Mouse (Mus musculus): ENCODE data around the gene Nr4a1. TPM values are rescaled to one million over a fixed set of nuclear protein-coding genes. Genes with fewer than 3 reads are reported as not detected.

The Nr4a1 gene
- polyA plus RNA-seq, 1 experiment from 2014 or later: 8.8 TPM

- 29% methylated on average over 11 of the region's 11 CpGs for WGBS
- Histone ChIP-seq H3K27ac (ENCODE audit: low read depth) (peak overlapping the region; percentile 88), H3K9ac (no peak overlapping the region; the same call in 1 of the 2 replicates), H3K9me3 (ENCODE audit: low read depth, low read length) (no peaks in the 10 kb centered on the region), H3K36me3 (ENCODE audit: insufficient read depth) (peaks cover 39% of the 10 kb centered on the region), H3K4me3 (ENCODE audit: low read depth, low read length) (no peak overlapping the region), H3K4me2 (no peak overlapping the region), H3K27me3 (ENCODE audit: insufficient read depth, low read length) (0 out of 2 replicates have a peak, but pooled peaks cover 3% of the 10 kb centered on the region), H3K4me1 (ENCODE audit: insufficient read depth) (peaks cover 6% of the 10 kb centered on the region; the same call in 1 of the 2 replicates)
- DNase-seq: peak; percentile 69
- peak; percentile 36; the same call in 1 of the 2 replicates for ATAC-seq (ENCODE audit: insufficient read depth)
- TF ChIP-seq CTCF (IDR thresholded peaks at IDR 0.05; ENCODE audit: low read depth): 0 out of 2 replicates have a peak, but pooled peaks have one; percentile 7
Observed at GRCm38 (mm10) chr15:101233641-101234275, 20.3 kb upstream of the Nr4a1 start.

DNA sequence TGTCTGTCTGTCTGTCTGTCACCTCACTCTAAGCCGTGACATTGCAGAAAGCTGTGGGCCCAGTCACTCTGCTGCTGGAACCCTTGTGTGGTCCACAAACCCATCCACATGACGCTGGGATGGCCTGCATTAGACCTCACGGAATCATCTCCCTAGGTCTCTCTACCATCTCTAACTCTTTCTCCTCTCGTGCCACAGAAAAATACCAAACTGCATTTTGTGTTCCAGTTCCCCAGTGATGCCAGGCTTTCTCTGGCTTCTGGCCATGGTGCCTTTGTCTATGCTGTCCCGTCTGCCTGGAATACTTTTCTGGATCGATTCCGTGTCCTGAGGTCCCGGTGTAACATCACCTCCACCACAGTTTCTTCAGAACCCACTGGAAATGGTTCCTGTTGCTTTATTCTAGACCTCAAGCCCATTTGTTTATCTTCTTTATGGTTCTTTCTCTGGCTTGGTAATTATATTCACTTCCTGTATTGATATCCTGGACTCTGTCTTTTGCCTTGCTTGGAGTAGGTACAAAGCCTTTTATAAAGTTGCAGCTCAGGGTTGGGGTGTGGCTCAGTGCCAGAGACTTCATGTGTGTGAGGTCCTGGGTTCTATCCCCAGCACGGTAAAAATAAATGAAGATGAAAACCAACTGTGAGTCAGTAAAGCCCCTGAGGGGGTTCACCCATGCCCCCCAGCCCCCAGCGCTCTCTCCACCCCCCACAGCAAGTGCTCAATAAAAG lies 19.3 kb upstream of the Nr4a1 start:
- peaks cover 6% of the 10 kb centered on the region; the same call in 1 of the 2 replicates for H3K4me1 ChIP-seq (ENCODE audit: insufficient read depth)
- no peak for DNase-seq
- peaks cover 29% of the 10 kb centered on the region for H3K36me3 ChIP-seq (ENCODE audit: insufficient read depth)
- peak overlapping the region; percentile 86 for H3K27ac ChIP-seq (ENCODE audit: low read depth)
- 0 out of 2 replicates have a peak, but pooled peaks cover 3% of the 10 kb centered on the region for H3K27me3 ChIP-seq (ENCODE audit: insufficient read depth, low read length)
- no peak for ATAC-seq (ENCODE audit: insufficient read depth)
- H3K4me2 ChIP-seq: no peak overlapping the region
- 51% methylated on average over 10 of the region's 10 CpGs for WGBS
- no peaks in the 10 kb centered on the region for H3K9me3 ChIP-seq (ENCODE audit: low read depth, low read length)
- no peak overlapping the region for H3K4me3 ChIP-seq (ENCODE audit: low read depth, low read length)
- H3K9ac ChIP-seq: no peak overlapping the region
- no peak for TF ChIP-seq CTCF (IDR thresholded peaks at IDR 0.05; ENCODE audit: low read depth)

GRCm38 (mm10) chr15:101235342-101235698 lies 18.7 kb upstream of the Nr4a1 start:
- Histone ChIP-seq H3K4me1 (ENCODE audit: insufficient read depth) (peaks cover 6% of the 10 kb centered on the region; the same call in 1 of the 2 replicates), H3K9ac (no peak overlapping the region), H3K4me2 (peak overlapping the region; percentile 45), H3K9me3 (ENCODE audit: low read depth, low read length) (no peaks in the 10 kb centered on the region), H3K36me3 (ENCODE audit: insufficient read depth) (peaks cover 24% of the 10 kb centered on the region), H3K4me3 (ENCODE audit: low read depth, low read length) (no peak overlapping the region), H3K27me3 (ENCODE audit: insufficient read depth, low read length) (0 out of 2 replicates have a peak, but pooled peaks cover 3% of the 10 kb centered on the region), H3K27ac (ENCODE audit: low read depth) (peak overlapping the region; percentile 86)
- 30% methylated on average over 5 of the region's 5 CpGs for WGBS
- ATAC-seq (ENCODE audit: insufficient read depth) (no peak), DNase-seq (no peak)
- TF ChIP-seq CTCF (IDR thresholded peaks at IDR 0.05; ENCODE audit: low read depth): no peak

GRCm38 (mm10) chr15:101235728-101236327 lies 18.2 kb upstream of the Nr4a1 start:
- ATAC-seq (ENCODE audit: insufficient read depth): peak; percentile 32
- WGBS: 14% methylated on average over 12 of the region's 12 CpGs
- peaks cover 6% of the 10 kb centered on the region; the same call in 1 of the 2 replicates for H3K4me1 ChIP-seq (ENCODE audit: insufficient read depth)
- H3K4me3 ChIP-seq (ENCODE audit: low read depth, low read length): no peak overlapping the region
- H3K27me3 ChIP-seq (ENCODE audit: insufficient read depth, low read length): 0 out of 2 replicates have a peak, but pooled peaks cover 3% of the 10 kb centered on the region
- no peaks in the 10 kb centered on the region for H3K9me3 ChIP-seq (ENCODE audit: low read depth, low read length)
- H3K27ac ChIP-seq (ENCODE audit: low read depth): peak overlapping the region; percentile 86
- H3K9ac ChIP-seq: peak overlapping the region; percentile 23; the same call in 1 of the 2 replicates
- H3K4me2 ChIP-seq: peak overlapping the region; percentile 45
- peak; percentile 41 for DNase-seq
- no peak for TF ChIP-seq CTCF (IDR thresholded peaks at IDR 0.05; ENCODE audit: low read depth)
- H3K36me3 ChIP-seq (ENCODE audit: insufficient read depth): peaks cover 18% of the 10 kb centered on the region

DNA sequence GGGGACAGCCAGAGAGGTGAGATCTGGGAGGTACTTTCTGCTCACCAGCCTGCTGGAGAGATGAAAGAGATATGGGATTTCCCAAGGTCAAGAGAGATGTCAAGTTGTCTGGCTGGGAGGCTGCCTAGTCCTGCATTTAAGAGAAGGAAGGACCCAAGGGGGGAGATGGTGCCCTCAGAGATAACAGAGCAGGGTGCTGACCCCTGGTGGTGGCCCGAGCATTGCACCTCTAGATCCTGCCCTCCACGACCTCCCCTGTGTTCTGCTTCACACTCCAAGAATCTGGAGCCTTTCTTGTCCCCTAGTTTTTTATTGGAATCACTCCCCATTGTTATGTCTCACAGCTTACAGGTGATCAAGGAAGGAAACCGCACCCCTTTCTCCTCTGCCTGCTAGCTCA lies 17.2 kb upstream of the Nr4a1 start:
- 0 out of 2 replicates have a peak, but pooled peaks cover 3% of the 10 kb centered on the region for H3K27me3 ChIP-seq (ENCODE audit: insufficient read depth, low read length)
- WGBS: 13% methylated on average over 3 of the region's 3 CpGs
- no peak overlapping the region for H3K9ac ChIP-seq
- DNase-seq: peak; percentile 83
- ATAC-seq (ENCODE audit: insufficient read depth): no peak
- no peak overlapping the region for H3K4me2 ChIP-seq
- H3K4me1 ChIP-seq (ENCODE audit: insufficient read depth): peaks cover 6% of the 10 kb centered on the region; the same call in 1 of the 2 replicates
- H3K36me3 ChIP-seq (ENCODE audit: insufficient read depth): peaks cover 8% of the 10 kb centered on the region; the same call in 1 of the 2 replicates
- H3K27ac ChIP-seq (ENCODE audit: low read depth): no peak overlapping the region
- H3K4me3 ChIP-seq (ENCODE audit: low read depth, low read length): no peak overlapping the region
- peak; percentile 86 for TF ChIP-seq CTCF (IDR thresholded peaks at IDR 0.05; ENCODE audit: low read depth)
- H3K9me3 ChIP-seq (ENCODE audit: low read depth, low read length): no peaks in the 10 kb centered on the region

DNA sequence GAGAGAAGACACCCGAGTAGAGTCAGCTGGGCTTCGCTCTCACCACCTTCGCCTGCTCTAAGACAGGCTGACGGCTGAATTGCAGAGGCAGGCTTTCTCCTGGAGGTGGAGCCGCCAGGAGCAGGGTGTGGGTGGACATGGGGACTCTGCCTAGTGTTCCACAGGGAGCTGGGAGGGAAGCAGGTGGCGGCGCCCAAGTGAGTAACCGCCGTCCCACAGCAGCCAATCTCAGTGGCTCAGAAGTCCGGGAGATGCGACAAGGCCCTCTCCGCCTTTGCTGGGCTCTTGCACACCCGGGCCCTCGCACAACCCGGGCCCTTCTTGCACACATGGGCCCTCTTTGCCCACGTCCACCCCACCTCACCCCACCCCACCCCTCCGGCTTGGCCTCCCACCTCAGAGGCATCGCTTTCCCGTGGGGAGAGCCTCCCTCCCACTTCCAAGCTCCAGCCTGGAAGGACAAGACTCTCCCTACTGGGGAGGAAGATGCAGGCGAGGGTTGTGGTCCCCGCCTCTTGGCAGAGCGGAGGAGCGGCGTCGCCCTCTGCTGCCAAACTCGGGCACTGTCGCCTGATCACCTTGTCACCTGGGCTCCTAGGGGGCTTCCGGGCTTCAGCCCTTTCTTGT lies 15.1 kb upstream of the Nr4a1 start:
- Histone ChIP-seq H3K27me3 (ENCODE audit: insufficient read depth, low read length) (0 out of 2 replicates have a peak, but pooled peaks cover 3% of the 10 kb centered on the region), H3K27ac (ENCODE audit: low read depth) (no peak overlapping the region), H3K9me3 (ENCODE audit: low read depth, low read length) (no peaks in the 10 kb centered on the region), H3K4me2 (peak overlapping the region; percentile 58), H3K4me1 (ENCODE audit: insufficient read depth) (peaks cover 4% of the 10 kb centered on the region; the same call in 1 of the 2 replicates), H3K4me3 (ENCODE audit: low read depth, low read length) (peak overlapping the region; percentile 23), H3K36me3 (ENCODE audit: insufficient read depth) (no peaks in the 10 kb centered on the region), H3K9ac (peak overlapping the region; percentile 28)
- peak; percentile 80 for DNase-seq
- peak; percentile 85 for TF ChIP-seq CTCF (IDR thresholded peaks at IDR 0.05; ENCODE audit: low read depth)
- 4% methylated on average over 28 of the region's 28 CpGs for WGBS
- no peak for ATAC-seq (ENCODE audit: insufficient read depth)
